Mouse (Mus musculus) cerebellum, adult 11 months (tissue): ENCODE data around the gene Kera.

Experiments used
- DNase-seq: peaks from one replicate; pipeline ENCODE4 v3.0.0; 2022

The Kera gene

GRCm38 (mm10) chr10:97606579-97606978 lies at the start of gene Kera:
Gene Kera (plus strand): TSS chr10:97606879.
- DNase-seq, result no peak

- DNase-seq, result no peak
Measured at GRCm38 (mm10) chr10:97564957-97565856, 41.5 kb upstream of the Kera start, which contains the start of gene Lum. Gene Lum (plus strand): TSS chr10:97565128.

DNA sequence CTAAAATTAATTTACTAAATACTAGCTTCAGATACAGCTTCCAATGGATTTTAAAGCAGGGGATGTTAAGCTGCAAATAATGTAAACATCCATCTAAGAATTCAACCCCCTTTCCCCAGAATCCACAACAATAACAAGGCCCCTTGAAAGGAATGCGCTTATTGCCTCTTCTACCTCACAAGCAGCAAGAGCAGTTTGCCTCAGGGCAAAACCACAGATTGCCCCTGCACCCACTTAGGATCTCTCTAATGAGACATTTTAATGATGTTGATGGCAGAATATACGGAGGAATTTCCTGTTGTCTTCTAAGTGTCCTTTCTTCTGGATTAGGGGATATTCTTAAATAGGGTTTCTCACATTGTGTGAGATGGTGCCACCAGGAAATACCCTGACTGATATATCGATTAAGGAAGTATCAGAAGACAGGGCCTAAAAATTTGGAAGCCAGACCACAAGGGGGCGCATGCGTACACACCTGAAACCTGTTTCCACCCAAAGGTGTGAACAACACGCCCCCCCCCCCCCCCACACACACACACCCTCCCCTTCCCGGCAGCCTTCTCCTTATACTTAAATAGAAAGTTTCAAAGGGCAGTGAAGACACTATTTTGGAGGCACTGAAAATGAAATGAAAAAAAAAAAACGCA lies 39.1 kb upstream of the Kera start:
- DNase-seq, result peak; percentile 32

DNA sequence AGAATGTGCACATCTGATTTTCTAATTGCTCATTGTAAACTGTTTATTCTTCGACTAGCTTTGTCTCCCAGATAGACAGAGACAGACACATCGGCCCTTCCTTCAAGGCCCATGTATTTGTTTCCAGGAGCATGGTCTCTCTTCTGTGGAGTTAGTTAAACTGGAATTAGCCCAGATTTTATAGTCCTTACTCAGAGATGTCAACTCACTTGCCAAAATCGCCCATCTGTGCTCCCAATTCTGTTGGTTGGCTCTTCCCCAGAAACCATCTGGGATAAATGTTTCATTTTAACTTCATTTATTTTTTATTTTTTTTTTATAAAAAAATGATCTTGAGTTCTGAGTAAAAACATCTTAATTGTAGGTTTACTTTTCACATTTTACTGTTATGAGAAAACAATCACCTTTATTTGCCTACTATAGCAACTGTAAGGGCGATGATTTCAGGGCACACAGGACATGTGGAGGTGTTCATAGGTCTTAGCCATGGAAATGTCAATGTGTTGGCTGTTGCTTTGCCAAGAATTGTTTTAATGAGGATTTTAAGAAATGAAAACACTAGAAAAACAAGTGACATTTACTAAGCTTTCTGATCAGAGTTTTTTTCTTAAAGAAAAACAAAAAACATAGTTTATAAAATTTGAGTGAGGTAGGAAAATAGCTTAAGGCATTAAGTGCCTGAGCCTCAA lies 24.0 kb upstream of the Kera start:
- peak; percentile 53 for DNase-seq

GRCm38 (mm10) chr10:97584176-97584575 lies 22.5 kb upstream of the Kera start:
- no peak for DNase-seq

- DNase-seq, result no peak
Measured at GRCm38 (mm10) chr10:97587159-97587558, 19.5 kb upstream of the Kera start.

DNA sequence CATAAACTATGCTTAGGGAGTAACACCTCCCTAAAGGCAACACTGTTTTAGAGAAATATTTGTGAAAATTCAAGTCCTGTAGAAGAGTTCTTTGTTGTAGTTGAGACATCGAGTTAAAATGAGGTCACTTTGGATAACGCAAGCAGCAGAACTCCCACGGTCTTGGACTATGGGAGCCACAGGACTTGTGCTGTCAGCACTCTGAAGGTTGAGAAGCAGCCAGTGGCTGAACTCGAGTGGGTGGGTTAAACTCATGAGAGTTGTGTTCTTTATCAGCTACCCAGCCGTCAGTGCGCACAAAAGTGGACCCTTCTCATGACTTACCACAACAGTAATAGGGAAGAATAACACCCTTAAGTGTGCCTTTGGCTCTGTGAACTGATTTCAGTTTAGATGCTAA lies 17.1 kb upstream of the Kera start:
- DNase-seq, result no peak

- no peak for DNase-seq
Measured at GRCm38 (mm10) chr10:97591036-97591435, 15.6 kb upstream of the Kera start.

GRCm38 (mm10) chr10:97591685-97592084 lies 15.0 kb upstream of the Kera start:
- no peak for DNase-seq

DNA sequence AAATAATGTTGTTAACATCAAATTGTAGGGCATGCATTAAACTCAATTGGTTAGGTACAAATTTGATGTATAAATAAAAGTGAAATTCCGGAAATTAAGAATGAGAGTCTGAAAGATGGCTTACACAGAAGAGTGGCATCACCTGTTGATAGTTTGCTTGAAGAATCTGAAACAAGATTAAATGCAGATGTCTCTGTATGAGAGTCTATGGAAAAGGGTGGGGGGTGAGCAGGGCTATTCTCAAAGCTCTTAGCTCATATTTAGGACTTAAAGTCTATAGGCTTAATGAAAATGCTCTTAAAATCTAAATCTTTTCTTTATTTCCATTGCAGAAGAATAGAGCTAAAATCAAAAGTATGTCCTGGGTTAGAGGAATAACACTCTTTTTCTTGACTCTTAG lies 11.0 kb upstream of the Kera start:
- no peak for DNase-seq

DNA sequence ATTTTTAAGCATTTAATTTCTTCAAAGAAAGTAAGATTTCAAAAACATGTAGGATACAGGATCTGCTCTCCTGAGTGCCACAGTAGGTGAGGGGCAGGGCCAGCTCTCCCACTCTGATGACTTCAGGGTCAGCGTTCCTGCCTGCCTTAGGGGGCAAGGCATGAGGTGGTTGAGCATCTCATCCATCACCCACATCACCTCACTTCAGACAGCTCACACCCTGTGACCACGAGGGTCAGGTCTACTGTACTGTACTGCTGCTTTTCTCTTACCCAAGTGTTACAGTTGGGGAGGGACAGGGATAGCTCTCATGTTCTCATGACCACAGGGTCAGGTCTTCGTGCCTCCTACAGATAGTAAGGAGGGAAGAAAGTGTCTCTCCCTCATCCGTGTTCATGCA lies 4.9 kb upstream of the Kera start:
- DNase-seq, result no peak

- peak; percentile 78 for DNase-seq
Measured at GRCm38 (mm10) chr10:97603256-97603655, 3.4 kb upstream of the Kera start.

DNA sequence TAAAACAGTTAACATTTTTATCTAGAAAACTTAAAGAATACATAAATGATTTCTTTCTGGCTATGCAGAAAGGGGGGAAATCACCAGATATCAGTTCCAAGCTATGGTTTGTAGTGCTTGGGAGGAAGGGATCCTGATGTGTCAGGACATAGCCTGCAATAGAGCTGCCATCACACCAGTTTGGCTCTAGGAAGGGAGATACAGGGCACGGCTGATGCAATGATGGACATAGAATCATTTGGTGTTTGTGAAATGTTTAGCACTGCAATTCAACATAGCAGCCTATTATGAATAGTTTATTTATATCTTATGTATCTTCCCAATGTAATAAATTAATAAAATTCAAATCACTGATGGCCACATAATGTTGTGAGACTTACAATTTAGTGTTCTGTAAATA lies 15.6 kb downstream of the Kera start:
- no peak for DNase-seq

- no peak for DNase-seq
Measured at GRCm38 (mm10) chr10:97624381-97624780, 17.7 kb downstream of the Kera start.

DNA sequence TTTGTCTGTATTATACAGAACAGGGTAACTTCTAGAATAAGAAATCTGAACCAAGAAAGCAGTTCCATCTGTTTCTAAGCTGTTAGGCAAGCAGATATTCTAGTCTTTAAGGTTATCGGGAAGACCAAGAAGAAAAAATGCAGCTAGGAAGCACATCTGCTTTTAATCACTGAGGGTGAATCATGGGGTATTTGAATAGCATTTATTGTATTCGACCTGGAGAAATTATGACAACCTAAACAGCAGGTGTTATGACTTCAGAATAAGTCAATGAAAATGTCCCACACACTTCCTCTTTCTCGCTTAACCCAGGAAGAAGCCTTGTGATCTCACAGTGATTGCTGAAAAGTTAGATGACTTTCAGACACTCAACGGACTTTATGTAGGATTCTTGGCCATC lies 18.4 kb downstream of the Kera start:
- DNase-seq, result no peak

- no peak for DNase-seq
Measured at GRCm38 (mm10) chr10:97626543-97626942, 19.9 kb downstream of the Kera start.

DNA sequence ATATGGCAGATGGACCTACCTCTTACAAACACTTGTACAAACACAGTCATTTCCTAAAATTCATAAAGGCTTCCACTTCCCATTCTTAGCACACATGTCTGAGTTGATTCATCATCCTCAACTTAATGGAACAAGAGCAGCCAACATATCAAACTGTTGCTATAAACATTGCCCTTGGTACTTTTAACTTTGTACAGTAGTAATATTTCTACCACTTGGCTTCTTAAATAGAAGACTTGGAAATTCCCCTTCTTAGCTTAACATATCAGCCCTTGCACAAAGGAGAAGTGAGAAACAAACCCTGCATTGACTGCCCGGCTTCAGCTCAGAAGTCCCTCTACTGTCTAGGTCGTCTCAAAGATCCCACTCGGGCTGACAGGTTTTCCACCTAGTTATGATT lies 24.4 kb downstream of the Kera start:
- DNase-seq, result no peak

DNA sequence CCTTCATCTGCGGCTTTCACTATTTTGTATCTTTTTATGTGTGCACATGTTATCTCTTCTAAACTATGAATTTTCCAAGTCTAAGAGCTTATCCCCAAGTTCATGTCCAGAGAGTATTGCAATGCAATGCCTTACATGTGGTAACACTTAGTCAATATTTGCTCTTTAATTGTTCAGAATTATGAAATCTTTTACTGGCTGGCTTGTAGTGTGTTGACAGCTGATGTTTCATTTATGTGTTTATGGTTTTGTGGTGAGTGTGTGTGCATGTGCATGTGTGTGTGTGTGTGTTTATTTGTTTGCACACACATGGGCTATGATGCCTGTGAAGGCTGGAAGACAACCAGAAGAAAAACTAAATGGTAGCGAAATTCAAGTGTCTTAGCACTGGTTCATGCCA lies 35.2 kb downstream of the Kera start:
- no peak for DNase-seq

DNA sequence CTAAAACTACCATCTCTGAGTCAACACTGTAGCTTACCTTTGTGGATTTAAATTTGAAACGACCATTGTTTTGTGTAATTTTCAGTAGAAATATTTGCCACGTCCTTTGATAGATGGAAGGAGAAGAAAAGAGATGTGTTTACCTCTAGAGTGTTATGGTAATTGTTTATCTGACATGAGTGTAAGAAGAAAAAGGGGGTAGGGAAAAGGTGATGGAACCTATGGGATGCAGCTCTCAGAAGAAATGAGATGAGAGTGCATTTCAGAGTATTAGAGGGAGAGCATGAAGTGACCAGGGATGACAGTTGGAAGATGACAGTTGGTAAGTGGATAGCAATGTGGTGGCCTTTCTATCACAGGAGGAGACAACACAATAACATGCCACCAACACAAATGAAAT lies 37.1 kb downstream of the Kera start, which contains the start of gene Epyc:
Gene Epyc (plus strand): TSS at position 301 of the 400 bp plus-strand sequence.
- no peak for DNase-seq

GRCm38 (mm10) chr10:97650334-97650733 lies 43.7 kb downstream of the Kera start:
- DNase-seq, result no peak

DNA sequence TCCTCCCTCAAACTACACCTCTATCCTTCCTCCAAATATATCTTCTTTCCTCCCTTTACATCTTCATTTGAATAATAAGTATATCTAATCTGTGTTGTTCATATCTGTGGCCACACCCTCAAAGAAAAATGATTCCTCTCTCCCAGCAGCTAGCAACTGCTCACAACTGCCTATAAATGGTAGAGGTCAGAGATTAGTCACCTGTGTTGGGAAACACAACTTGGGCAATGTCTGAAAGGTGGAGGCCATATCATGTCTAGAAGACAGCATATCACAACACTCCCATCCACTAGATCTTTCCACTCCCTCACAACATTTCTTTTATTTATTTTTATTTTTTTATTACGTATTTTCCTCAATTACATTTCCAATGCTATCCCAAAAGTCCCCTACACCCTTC lies 52.8 kb downstream of the Kera start:
- DNase-seq, result no peak
